Mouse (Mus musculus) heart, adult 2 months (tissue): ENCODE data around the gene Mthfd2.

Experiments
- CTCF ChIP-seq: fragments of 200-600 bp; IDR thresholded peaks from 2 replicates; pipeline ENCODE4 v1.8.1; 2022; ENCODE audit warnings: antibody characterized with exemption, mild to moderate bottlenecking, moderate library complexity
- EP300 ChIP-seq: fragments of 200-500 bp; IDR thresholded peaks from 2 replicates; pipeline ENCODE4 v1.6.1; 2011; ENCODE audit warnings: low read depth, low read length, control low read depth; ENCODE audit not compliant: insufficient read depth
- POLR2A ChIP-seq: fragments of 200-500 bp; IDR thresholded peaks from 2 replicates; pipeline ENCODE4 v1.6.1; 2011; ENCODE audit warnings: mild to moderate bottlenecking, low read depth, low read length, control low read depth; ENCODE audit not compliant: insufficient read depth

GRCm38 (mm10) chr6:83348873-83349272 lies 23.2 kb upstream of the Mthfd2 start, which contains the start of gene Bola3:
- no peak for TF ChIP-seq EP300
- TF ChIP-seq POLR2A: no peak
- TF ChIP-seq CTCF: no peak
